Mouse (Mus musculus) brain, embryonic 14.5 days (tissue): Measurements from ENCODE around the gene Calm3. TPM values are rescaled to one million over a fixed set of nuclear protein-coding genes. Genes with fewer than 3 reads are reported as not detected.

Experiments
- DNase-seq: peaks from one replicate; pipeline ENCODE4 v3.0.0-alpha.2; 2011; ENCODE audit warnings: low read depth
- CTCF ChIP-seq: fragments of 200-500 bp; IDR thresholded peaks from 2 replicates; pipeline ENCODE4 v1.5.1; 2012; ENCODE audit warnings: inconsistent platforms, mild to moderate bottlenecking, moderate library complexity, borderline replicate concordance; ENCODE audit not compliant: insufficient read depth, insufficient read length; ENCODE audit errors: extremely low read depth
- POLR2A ChIP-seq: fragments of 200-500 bp; IDR thresholded peaks from 2 replicates; pipeline ENCODE4 v1.6.1; 2012; ENCODE audit warnings: mild to moderate bottlenecking, inconsistent platforms, borderline replicate concordance; ENCODE audit not compliant: poor library complexity, insufficient read depth, insufficient read length, severe bottlenecking; ENCODE audit errors: extremely low read depth
- polyA plus RNA-seq: library from polyadenylated mRNA; depleted of rRNA; stranded (reverse); fragments of >200 nt; gene quantifications from 2 replicates; pipeline ENCODE4 v1.2.3, GENCODE M21; 2012

The Calm3 gene
- polyA plus RNA-seq, 1 experiment: 837 TPM

DNA sequence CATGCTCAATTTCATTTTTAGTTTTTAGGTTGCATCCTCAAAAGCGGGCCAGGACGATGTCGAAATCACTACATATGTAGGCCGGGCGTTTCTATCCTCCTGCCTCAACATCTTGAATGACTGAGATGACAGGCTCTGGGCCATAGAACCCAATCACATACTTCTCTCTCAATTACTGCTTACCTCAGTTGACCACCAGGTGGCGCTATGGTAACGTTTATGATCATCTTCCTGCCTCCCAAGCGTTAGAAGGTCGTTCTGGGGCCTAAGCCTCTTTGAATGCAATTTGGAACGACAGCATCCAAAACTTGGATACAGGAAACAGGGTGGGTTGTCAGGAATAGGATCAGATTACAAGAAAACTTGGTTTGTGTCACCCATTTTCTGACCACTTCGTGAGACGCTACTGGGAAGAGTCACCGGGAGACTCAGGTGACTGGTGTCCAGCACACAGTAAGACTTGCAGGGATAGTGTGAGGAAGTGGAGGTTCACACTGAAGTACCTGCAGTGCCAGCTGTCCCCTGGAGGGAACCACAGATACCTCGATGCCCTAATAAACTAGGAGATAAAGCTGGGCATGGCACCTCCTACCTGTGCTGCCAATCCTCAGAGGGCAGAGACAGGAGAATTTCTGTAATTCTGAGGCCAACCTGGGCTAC, 8.2 kb upstream of the Calm3 start:
- DNase-seq: peak; percentile 95
- TF ChIP-seq POLR2A (no peak), CTCF (peak; percentile 84; the same call in 1 of the 2 replicates)

DNA sequence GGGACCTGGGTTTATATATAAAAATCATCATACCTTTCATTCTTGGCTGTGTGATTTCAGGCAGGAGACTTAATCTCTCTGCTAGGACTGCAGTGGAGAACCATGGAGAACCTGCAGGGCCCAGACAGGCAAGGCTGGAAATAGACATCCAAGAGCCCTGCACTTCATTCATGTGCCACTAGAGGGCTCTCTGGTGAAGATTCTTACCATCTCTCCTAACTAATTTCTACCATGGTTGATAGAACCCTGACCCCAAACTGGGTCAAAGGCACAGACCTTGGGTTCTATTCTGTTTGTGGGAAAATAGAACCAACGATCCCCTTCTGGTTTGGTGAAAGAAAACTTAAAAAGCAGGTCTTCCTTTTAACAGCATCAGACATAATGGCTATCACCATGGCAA, 6.9 kb upstream of the Calm3 start:
- TF ChIP-seq CTCF (peak; percentile 77; the same call in 1 of the 2 replicates), POLR2A (no peak)

GRCm38 (mm10) chr7:16928341-16928740, 4.4 kb upstream of the Calm3 start:
- DNase-seq: no peak
- TF ChIP-seq POLR2A (no peak), CTCF (no peak)

More for the DNA sequence above, 6.9 kb upstream of the Calm3 start:
- DNase-seq: peak; percentile 74

GRCm38 (mm10) chr7:16923283-16924036, 454 bp downstream of the Calm3 start:
- no peak for DNase-seq

GRCm38 (mm10) chr7:16922360-16922973, 1.4 kb downstream of the Calm3 start:
- DNase-seq: no peak
- TF ChIP-seq POLR2A: no peak

More at GRCm38 (mm10) chr7:16923283-16924036, 454 bp downstream of the Calm3 start:
- TF ChIP-seq CTCF (no peak), POLR2A (peak; percentile 88)

DNA sequence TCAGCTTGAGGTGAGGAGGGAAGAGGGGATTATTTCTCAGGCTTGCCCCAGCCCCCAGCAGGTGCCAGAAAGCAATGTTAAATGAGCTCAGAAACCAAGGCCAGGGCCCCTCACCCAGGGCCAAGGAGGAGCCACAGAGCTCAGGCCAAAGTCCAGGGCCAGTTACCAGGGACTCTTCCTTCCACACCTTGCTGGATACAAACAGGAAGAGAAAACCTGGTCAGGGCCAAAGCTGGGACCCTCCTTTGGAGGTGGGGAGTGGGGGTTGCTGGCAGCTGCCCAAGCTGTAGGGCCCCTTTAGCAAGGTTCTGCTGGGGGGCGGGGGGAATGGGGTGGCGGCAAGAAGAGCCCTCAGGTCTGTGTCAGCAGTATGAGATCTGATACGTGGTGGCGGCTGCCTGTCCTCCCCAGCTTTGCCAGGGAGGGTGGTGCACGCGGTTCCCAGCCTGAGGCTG, 2.0 kb downstream of the Calm3 start:
- TF ChIP-seq POLR2A (no peak), CTCF (no peak)
- DNase-seq: no peak

GRCm38 (mm10) chr7:16920818-16921791, 2.8 kb downstream of the Calm3 start:
- TF ChIP-seq POLR2A: no peak
- DNase-seq: peak; percentile 57

- TF ChIP-seq CTCF (no peak), POLR2A (no peak)
- DNase-seq: no peak
Observed at GRCm38 (mm10) chr7:16920150-16920579, 3.7 kb downstream of the Calm3 start.

DNA sequence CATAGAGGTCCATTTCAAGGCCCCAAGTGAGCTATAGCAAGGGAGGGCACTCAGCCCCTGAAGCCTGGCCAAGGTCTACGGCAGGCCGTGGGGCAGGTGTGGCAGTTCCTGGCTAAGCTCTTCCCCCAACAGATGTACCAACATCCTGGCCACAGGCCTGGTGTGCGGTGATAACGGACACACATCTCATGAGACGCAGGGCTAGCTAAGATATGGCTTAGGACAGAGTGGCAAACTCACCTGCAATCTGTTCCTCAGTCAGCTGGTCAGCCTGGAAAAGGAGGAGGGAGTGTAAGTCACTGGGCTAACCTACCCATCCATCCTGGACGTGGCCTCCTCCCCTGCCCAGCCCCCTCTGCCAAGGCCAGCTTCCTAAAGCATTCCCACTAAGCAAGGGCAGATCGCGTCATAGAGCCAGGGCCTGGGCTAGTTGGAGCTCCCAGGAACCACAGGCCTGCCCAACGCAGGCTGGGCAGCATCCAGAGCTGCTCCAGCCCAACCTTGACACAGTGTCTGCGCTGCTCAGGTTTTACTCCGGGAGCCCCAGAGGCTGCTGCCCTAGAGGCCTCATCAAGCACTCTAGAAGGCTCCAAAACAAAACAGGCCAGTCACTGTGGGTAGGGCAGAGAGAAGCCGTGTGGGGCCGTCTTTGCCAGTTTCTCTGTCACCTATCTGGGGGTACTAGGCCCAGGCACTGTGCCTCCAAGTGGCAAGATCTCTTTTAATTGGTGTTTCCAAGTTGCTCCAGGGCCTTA, 4.3 kb downstream of the Calm3 start:
- DNase-seq: no peak
- TF ChIP-seq POLR2A: no peak
- no peak for TF ChIP-seq CTCF

- TF ChIP-seq POLR2A (no peak), CTCF (no peak)
- no peak for DNase-seq
Observed at GRCm38 (mm10) chr7:16918670-16919069, 5.2 kb downstream of the Calm3 start.

DNA sequence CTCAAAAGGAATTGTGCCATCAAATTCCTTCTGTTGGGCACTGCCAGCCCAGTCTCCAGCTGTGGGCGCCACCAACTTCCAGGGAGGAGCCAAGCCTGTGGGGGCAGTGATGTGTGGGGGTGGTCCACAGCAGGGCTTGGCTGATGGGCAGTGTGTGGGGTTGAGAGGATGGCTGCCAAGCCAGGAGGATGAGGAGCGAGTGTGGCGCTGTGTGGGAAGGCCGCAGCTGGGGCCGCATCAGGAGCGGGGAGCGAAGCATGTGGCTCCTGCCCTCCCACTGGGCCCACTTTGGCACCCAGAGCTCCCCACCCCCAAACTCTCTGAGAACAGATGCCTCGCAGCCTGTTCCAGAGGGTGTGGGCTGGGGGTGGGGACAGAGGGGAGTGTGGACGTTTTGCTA, 5.9 kb downstream of the Calm3 start:
- TF ChIP-seq CTCF (no peak), POLR2A (no peak)
- DNase-seq: no peak

DNA sequence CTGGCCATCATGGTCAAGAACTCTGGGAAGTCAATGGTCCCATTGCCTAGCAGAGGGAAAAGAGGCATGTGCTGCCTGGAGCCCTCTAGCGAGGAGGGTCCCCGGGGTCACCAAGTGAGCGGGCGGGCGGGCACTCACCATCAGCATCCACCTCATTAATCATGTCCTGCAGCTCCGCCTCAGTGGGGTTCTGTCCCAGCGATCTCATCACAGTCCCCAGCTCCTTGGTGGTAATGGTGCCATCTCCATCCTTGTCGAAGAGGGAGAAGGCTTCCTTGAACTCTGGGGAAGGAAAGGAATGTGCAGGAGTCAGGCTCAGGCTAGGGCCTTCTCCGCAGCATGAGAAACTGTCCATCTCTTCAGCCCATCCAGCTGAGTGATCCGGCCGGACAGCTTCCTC, 6.5 kb downstream of the Calm3 start:
- TF ChIP-seq POLR2A (no peak), CTCF (no peak)

More for the DNA sequence above, 6.5 kb downstream of the Calm3 start:
- no peak for DNase-seq
